Mouse (Mus musculus): ENCODE results near the gene Slc3a2.
A peak's percentile ranks its signal among the peaks of the same experiment; 100 is the strongest.

Slc3a2 gene

GRCm38 (mm10) chr19:8662337-8662736 lies 60.8 kb downstream of the Slc3a2 start:
- peak; percentile 13 for DNase-seq (ENCODE audit: low spot score)

- no peak for DNase-seq (ENCODE audit: low spot score)
Measured at GRCm38 (mm10) chr19:8661821-8662307, 61.3 kb downstream of the Slc3a2 start.
